Mouse (Mus musculus) MEL (cell line): ENCODE data around the gene Emilin3. TPM values are rescaled to one million over a fixed set of nuclear protein-coding genes. Genes with fewer than 3 reads are reported as not detected.

Experiments
- DNase-seq: peaks from one replicate; pipeline ENCODE4 v3.0.0; 2011; ENCODE audit warnings: low read depth, low spot score
- H3K27ac ChIP-seq: 2 replicates; pipeline ENCODE4 v1.5.1; 2012; ENCODE audit warnings: low read depth, mild to moderate bottlenecking, control low read depth, low read length, moderate library complexity; ENCODE audit not compliant: control insufficient read depth
- H3K27me3 ChIP-seq, 2 experiments: fragments of 150-350 bp in 1 of 2; sonication (generic) in 1 of 2; 2 replicates each; pipeline ENCODE4 v1.6.1; 2012; ENCODE audit warnings: low read length in 2 of 2, mild to moderate bottlenecking in 2 of 2, improper control_type of control experiment in 1 of 2, moderate library complexity in 1 of 2; ENCODE audit not compliant: insufficient read depth in 2 of 2, control insufficient read depth in 1 of 2
- H3K36me3 ChIP-seq, 2 experiments: 2 replicates each; pipeline ENCODE4 v1.6.1; 2012 to 2014; ENCODE audit warnings: low read length in 2 of 2, improper control_type of control experiment in 1 of 2, inconsistent platforms in 1 of 2, mild to moderate bottlenecking in 1 of 2; ENCODE audit not compliant: insufficient read depth in 2 of 2, control insufficient read depth in 1 of 2
- H3K4me1 ChIP-seq, 2 experiments: fragments of 150-350 bp in 1 of 2; sonication (generic) in 1 of 2; 2 replicates each; pipeline ENCODE4 v1.6.1; 2012; ENCODE audit warnings: low read length in 2 of 2, improper control_type of control experiment in 1 of 2, mild to moderate bottlenecking in 1 of 2; ENCODE audit not compliant: insufficient read depth in 2 of 2, control insufficient read depth in 1 of 2
- H3K4me3 ChIP-seq, 2 experiments: fragments of 150-350 bp in 1 of 2; sonication (generic) in 1 of 2; 2 replicates each; pipeline ENCODE4 v1.5.1; 2012; ENCODE audit warnings: low read depth in 2 of 2, low read length in 2 of 2, mild to moderate bottlenecking in 2 of 2, moderate library complexity in 2 of 2, control low read depth in 1 of 2, improper control_type of control experiment in 1 of 2; ENCODE audit not compliant: control insufficient read depth in 1 of 2, insufficient read depth in 1 of 2
- H3K79me2 ChIP-seq: 2 replicates; pipeline ENCODE4 v1.6.1; 2012; ENCODE audit warnings: mild to moderate bottlenecking, low read length, moderate library complexity; ENCODE audit not compliant: control insufficient read depth, poor library complexity, insufficient read depth
- H3K9ac ChIP-seq: 2 replicates; pipeline ENCODE4 v1.6.1; 2012; ENCODE audit warnings: low read depth, mild to moderate bottlenecking, control low read depth, low read length, moderate library complexity; ENCODE audit not compliant: control insufficient read depth, poor library complexity, severe bottlenecking
- H3K9me3 ChIP-seq: fragments of 150-350 bp; sonication (generic); replicated peaks from 2 replicates; pipeline ENCODE4 v1.6.1; 2012; ENCODE audit warnings: mild to moderate bottlenecking, low read length, improper control_type of control experiment, moderate library complexity; ENCODE audit not compliant: insufficient read depth
- CHD2 ChIP-seq: IDR thresholded peaks from 2 replicates; pipeline ENCODE4 v1.6.1; 2011; ENCODE audit warnings: low read length, improper control_type of control experiment
- E2F4 ChIP-seq: IDR thresholded peaks from 2 replicates; pipeline ENCODE4 v1.6.1; 2011; ENCODE audit warnings: low read depth, low read length, improper control_type of control experiment, borderline replicate concordance
- ELF1 ChIP-seq: IDR thresholded peaks from 2 replicates; pipeline ENCODE4 v1.6.1; 2014; ENCODE audit warnings: low read depth, mild to moderate bottlenecking, inconsistent platforms, low read length, improper control_type of control experiment, moderate library complexity
- GABPA ChIP-seq: IDR thresholded peaks from 2 replicates; pipeline ENCODE4 v1.6.1; 2012; ENCODE audit warnings: low read depth, mild to moderate bottlenecking, inconsistent platforms, low read length, improper control_type of control experiment, moderate library complexity
- GATA1 ChIP-seq: IDR thresholded peaks from 2 replicates; pipeline ENCODE4 v1.6.1; 2011; ENCODE audit warnings: low read depth, low read length, improper control_type of control experiment
- HCFC1 ChIP-seq: IDR thresholded peaks from 2 replicates; pipeline ENCODE4 v1.6.1; 2012; ENCODE audit warnings: low read depth, mild to moderate bottlenecking, inconsistent platforms, low read length, improper control_type of control experiment, moderate library complexity
- JUND ChIP-seq: IDR thresholded peaks from 2 replicates; pipeline ENCODE4 v1.6.1; 2011; ENCODE audit warnings: low read depth, mild to moderate bottlenecking, improper control_type of control experiment, low read length
- KAT2A ChIP-seq: conservative IDR thresholded peaks from 2 replicates; pipeline ENCODE4 v1.6.1; 2012; ENCODE audit warnings: low read depth, low read length, improper control_type of control experiment, inconsistent platforms
- MEF2A ChIP-seq: IDR thresholded peaks from 2 replicates; pipeline ENCODE4 v1.6.1; 2014; ENCODE audit warnings: low read depth, mild to moderate bottlenecking, inconsistent platforms, low read length, improper control_type of control experiment; ENCODE audit not compliant: poor library complexity, insufficient replicate concordance, severe bottlenecking; ENCODE audit errors: extremely low read depth
- MYC ChIP-seq: IDR thresholded peaks from 2 replicates; pipeline ENCODE4 v1.6.1; 2011; ENCODE audit warnings: low read depth, mild to moderate bottlenecking, low read length, improper control_type of control experiment, moderate library complexity
- NRF1 ChIP-seq: IDR thresholded peaks from 2 replicates; pipeline ENCODE4 v1.6.1; 2014; ENCODE audit warnings: low read depth, mild to moderate bottlenecking, inconsistent platforms, low read length, improper control_type of control experiment, moderate library complexity; ENCODE audit not compliant: poor library complexity, insufficient read depth, severe bottlenecking
- POLR2AphosphoS5 ChIP-seq: IDR thresholded peaks from 2 replicates; pipeline ENCODE4 v1.6.1; 2012; ENCODE audit warnings: low read depth, borderline replicate concordance, mild to moderate bottlenecking, inconsistent platforms, low read length, moderate library complexity, mixed read lengths
- RAD21 ChIP-seq: IDR thresholded peaks from 2 replicates; pipeline ENCODE4 v1.6.1; 2011; ENCODE audit warnings: mild to moderate bottlenecking, low read depth, low read length, improper control_type of control experiment
- RCOR1 ChIP-seq: IDR thresholded peaks from 2 replicates; pipeline ENCODE4 v1.6.1; 2012; ENCODE audit warnings: low read depth, mild to moderate bottlenecking, inconsistent platforms, low read length, improper control_type of control experiment
- SIN3A ChIP-seq: IDR thresholded peaks from 2 replicates; pipeline ENCODE4 v1.6.1; 2012; ENCODE audit warnings: low read length, improper control_type of control experiment, inconsistent platforms
- TCF12 ChIP-seq: IDR thresholded peaks from 2 replicates; pipeline ENCODE4 v1.6.1; 2014; ENCODE audit warnings: low read depth, mild to moderate bottlenecking, inconsistent platforms, low read length, improper control_type of control experiment, moderate library complexity
- USF1 ChIP-seq: IDR thresholded peaks from 2 replicates; pipeline ENCODE4 v1.6.1; 2014; ENCODE audit warnings: low read depth, mild to moderate bottlenecking, inconsistent platforms, low read length, improper control_type of control experiment, moderate library complexity
- ZNF384 ChIP-seq: IDR thresholded peaks from 2 replicates; pipeline ENCODE4 v1.6.1; 2012; ENCODE audit warnings: low read depth, mild to moderate bottlenecking, inconsistent platforms, low read length, improper control_type of control experiment
- polyA plus RNA-seq, 2 experiments: library from polyadenylated mRNA; stranded (reverse) in 1 of 2; unstranded in 1 of 2; fragments of >175 nt in 1 of 2; fragments of >200 nt in 1 of 2; gene quantifications; 2 replicates each; pipeline versions ENCODE4 v1.2.1 to v1.2.4; 2012; ENCODE audit warnings: low replicate concordance in 2 of 2, low read depth in 1 of 2; ENCODE audit not compliant: insufficient read length in 2 of 2, insufficient read depth in 1 of 2, missing spikeins in 1 of 2
- total RNA-seq: library from RNA; depleted of rRNA; stranded (reverse); fragments of 300-350 nt; gene quantifications from 2 replicates; pipeline ENCODE4 v1.2.3, GENCODE M21; 2012

Emilin3 gene
- total and polyA plus RNA-seq, 3 experiments: not detected

DNA sequence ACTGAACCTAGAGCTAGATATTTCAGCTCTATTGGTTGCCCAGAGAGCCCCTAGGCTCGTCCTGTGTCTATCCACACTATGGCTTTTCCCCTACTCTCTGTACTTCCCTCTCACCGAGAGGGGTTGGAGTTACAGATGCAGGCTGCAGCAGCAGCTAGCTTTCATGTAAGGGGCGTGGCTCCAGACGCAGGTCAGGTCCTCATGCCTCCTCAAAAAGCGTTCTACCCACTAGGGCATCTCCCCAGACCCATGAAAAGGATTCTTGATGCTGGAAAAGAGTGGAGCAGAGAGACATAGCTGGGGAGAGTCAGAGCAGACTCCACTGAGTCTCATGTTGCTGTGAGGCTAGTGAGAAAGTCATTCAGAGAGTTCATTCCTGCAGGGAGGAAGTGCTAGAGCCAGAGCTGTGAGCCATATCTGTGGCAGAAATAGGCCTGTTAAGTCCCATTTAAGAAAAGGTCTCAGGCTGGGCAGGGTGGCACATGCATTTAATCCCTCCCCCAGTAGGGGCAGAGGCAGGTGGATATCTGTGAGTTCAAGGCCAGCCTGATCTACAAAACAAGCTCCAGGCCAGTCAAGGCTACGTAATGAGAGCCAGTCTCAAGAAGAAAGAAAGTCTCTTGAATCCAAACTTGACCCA is 30.5 kb downstream of the Emilin3 start:
- DNase-seq: peak; percentile 46
- TF ChIP-seq KAT2A: no peak
- no peak for TF ChIP-seq GATA1
- no peak for TF ChIP-seq MEF2A
- no peak for TF ChIP-seq TCF12
- no peak; the same call in 1 of the 2 replicates for TF ChIP-seq RAD21
- TF ChIP-seq ELF1: no peak
- TF ChIP-seq JUND: no peak
- TF ChIP-seq USF1: no peak
- TF ChIP-seq E2F4: no peak
- TF ChIP-seq CHD2: no peak
- no peak for TF ChIP-seq MYC
- no peak for TF ChIP-seq SIN3A
- TF ChIP-seq POLR2AphosphoS5: no peak
- TF ChIP-seq GABPA: no peak
- H3K79me2 ChIP-seq: no peaks in the 10 kb centered on the region
- no peaks in the 10 kb centered on the region for H3K9me3 ChIP-seq
- H3K36me3 ChIP-seq: no peaks in the 10 kb centered on the region
- peaks cover 2 to 4% of the 10 kb centered on the region in 2 experiments; a peak in 3 of 4 replicates for H3K4me1 ChIP-seq
- no peak overlapping the region for H3K27ac ChIP-seq
- 0 out of 4 replicates have a peak overlapping the region, but pooled peaks of 1 of the 2 experiments have one; percentile 15 for H3K4me3 ChIP-seq
- H3K9ac ChIP-seq: 0 out of 2 replicates have a peak overlapping the region, but pooled peaks have one; percentile 11
- no peaks in the 10 kb centered on the region for H3K27me3 ChIP-seq

DNA sequence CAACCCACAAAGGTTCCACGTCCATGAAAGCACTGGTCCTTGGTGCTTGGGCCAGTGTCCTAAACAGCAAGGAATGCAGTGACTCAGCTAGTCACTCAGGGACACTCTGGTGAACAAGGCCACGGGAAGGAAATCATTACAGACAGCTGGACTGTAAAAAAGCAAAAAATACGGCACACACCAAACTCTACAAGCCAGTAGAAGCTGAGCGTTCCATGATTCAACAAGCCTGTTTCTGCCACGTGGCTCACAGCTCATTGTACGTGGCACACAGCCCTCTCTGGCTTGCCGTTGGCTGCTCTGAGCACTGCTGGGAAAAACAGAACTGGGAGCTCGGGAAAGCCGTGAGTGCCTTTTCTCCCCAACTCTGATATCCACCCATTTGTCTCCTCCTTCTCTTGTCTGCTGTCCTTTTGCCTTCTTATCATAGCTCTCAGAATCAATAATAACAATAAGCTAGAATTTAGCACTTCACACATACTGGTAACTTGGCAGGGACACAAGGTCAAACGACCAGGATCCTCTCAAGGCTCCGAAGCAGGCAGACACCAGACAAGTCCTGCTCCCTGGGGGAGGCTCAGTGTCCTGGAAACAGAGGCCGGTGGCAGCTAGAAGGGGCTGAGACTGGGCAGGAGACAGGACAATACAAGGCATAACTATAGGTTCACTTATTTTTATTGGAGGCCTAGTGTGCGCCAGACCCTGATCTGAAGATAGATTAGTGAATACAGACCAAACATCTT is 31.5 kb downstream of the Emilin3 start, which contains the start of gene Lpin3:
Gene Lpin3 (plus strand): TSS at position 218 of the 743 bp plus-strand sequence.
- no peak within 1 kb of the TSS for H3K9ac ChIP-seq
- no peaks in the 10 kb centered on the region for H3K79me2 ChIP-seq
- no peak within 1 kb of the TSS for H3K27ac ChIP-seq
- H3K27me3 ChIP-seq: no peaks in the 10 kb centered on the region
- H3K4me3 ChIP-seq: 0 out of 4 replicates have a peak within 1 kb of the TSS, but pooled peaks of 1 of the 2 experiments have one; percentile 15
- no peaks in the 10 kb centered on the region for H3K36me3 ChIP-seq
- no peak for TF ChIP-seq HCFC1
- no peak for TF ChIP-seq TCF12
- TF ChIP-seq NRF1: no peak
- TF ChIP-seq CHD2: no peak
- TF ChIP-seq MYC: no peak
- no peak for TF ChIP-seq RAD21
- TF ChIP-seq ZNF384: no peak
- no peak for TF ChIP-seq RCOR1
- TF ChIP-seq, all 39 proteins: peak for 0
- no peak for DNase-seq
- Histone ChIP-seq H3K4me1 (peaks cover 2 to 4% of the 10 kb centered on the region in 2 experiments; a peak in 3 of 4 replicates), H3K9me3 (no peaks in the 10 kb centered on the region)
